Mouse (Mus musculus) liver (tissue): ENCODE measurements around the gene Zfp972.
"Not testable (repeated sequence)": the region's sequence is repeated elsewhere in the genome, so short reads cannot be mapped to it uniquely, and the experiment has no call there.

ENCODE experiments used
- DNase-seq: peaks from one replicate; pipeline ENCODE4 v3.0.0-alpha.2; 2020; ENCODE audit warnings: mixed read lengths

Zfp972 gene

DNA sequence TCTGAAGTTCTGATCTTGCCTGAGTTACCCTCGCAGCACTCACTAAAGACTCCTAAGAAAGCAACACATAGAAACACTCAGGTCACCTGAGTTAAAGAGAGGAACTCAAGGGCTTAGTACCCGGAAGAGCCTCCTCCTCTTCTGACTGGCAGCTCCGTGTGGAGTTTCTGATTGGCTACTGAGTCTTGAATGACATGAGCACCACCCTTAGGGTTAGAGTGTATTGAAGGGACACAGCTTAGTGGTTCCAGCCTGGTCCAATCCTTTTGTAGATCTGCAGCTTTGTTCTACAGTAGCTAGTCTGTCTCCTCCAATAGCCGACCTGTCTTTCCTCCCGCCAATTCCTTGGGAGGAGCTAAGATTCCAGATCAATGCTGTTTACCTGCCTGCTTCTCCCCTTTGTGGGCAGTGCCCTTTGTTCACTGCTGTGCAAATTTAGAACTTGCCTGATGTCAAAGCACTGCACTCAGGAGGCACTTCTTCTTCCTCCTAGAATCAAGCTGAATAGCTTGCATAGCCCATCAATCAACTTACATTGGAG is at the start of gene Zfp972:
Zfp972 (minus strand) TSS at position 51 of the 541 bp plus-strand sequence.
- not testable (repeated sequence) for DNase-seq

DNA sequence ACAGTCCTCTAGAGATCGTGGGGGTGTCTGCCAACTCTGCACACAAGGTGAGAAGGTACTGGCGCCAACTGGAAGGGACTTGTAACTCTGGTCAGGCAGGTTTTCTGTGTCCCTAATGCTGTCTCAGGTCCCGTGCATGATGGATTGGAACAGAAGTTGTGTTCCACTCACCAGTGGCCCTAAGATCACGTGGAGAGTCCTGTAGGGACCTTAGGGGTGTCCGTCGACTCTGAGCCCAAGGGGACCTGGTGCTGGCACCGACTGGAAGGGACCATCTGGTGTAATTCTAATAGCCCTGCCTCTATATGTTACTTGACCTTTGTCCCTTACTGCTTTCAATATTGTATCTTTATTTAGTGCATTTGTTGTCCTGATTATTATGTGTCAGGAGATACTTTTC is 49.4 kb upstream of the Zfp972 start:
- DNase-seq, result not testable (repeated sequence)

DNA sequence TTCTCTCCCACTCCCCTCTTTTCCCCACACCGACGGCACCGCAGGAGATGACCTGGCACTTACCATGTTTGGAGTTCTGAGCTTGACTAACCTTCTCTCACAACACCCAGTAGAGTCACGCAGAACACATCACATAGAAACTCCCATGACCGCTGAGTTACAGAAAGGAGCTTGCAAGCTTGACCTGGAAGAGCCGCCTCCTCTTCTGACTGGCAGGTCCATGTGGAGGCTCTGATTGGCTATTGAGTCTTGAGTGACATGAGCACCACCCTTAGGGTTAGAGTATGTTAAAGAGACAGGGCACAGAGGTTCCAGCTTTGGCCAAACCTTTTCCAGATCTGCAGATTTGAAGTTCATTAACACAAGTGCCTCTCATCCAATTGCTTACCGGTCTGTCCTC is 31.7 kb upstream of the Zfp972 start, which contains the start of gene Gm14326:
Gm14326 (minus strand) TSS at position 153 of the 400 bp plus-strand sequence.
- peak; percentile 7 for DNase-seq

DNA sequence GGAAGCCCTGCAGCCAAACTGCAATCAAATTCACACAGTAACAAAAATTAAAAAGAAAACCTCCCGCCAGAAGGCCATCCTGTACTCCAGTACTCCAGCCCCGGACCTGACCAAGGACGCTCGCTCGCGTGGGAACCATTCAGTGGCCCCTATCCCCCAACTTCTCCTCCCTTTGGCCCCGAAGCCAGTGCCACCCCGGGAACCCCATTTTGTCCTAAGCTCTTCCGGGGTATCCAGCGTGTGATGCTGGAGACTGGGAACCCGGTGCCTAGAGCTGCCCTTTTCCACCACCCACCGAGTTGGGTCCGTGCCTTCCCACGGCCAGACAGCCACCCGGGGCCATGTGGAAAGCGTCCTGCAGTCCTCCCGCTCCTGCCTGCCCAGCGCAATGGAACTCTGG is 31.3 kb upstream of the Zfp972 start:
- DNase-seq, result peak; percentile 1

DNA sequence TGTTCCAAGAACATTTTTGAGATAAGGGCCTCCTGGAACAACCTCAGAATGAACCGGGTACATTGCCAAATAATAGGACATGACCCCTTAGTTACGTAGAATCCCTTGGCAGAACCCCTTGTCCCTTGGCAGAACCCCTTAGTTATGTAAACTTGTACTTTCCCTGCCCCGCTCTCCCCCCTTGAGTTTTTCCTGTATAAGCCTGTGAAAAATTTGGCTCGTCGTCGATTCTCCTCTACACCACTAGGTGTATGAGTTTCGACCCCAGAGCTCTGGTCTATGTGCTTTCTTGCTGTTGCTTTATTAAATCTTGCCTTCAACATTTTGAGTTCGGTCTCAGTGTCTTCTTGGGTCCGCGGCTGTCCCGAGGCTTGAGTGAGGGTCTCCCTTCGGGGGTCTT is 22.1 kb downstream of the Zfp972 start:
- DNase-seq, result not testable (repeated sequence)

DNA sequence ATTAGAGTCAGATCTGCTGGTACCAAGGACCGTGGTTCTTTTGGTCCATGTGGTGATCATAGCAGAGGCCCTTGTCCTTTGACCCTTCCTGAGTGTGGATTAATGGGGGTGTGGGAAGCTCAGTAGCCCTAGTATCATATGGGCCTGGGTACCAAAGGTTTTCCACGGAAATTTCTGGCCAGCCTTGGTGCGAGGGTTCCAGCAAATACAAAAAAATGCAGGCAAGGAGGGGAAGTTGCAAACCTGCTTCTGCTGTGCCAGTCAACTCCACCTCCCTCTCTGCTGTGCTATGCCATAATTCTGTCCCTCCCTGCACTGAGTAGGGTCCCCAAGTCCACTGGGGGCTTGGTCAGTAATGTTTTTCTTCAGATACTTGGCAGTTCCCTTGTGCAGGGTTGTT is 27.2 kb downstream of the Zfp972 start:
- DNase-seq, result not testable (repeated sequence)

DNA sequence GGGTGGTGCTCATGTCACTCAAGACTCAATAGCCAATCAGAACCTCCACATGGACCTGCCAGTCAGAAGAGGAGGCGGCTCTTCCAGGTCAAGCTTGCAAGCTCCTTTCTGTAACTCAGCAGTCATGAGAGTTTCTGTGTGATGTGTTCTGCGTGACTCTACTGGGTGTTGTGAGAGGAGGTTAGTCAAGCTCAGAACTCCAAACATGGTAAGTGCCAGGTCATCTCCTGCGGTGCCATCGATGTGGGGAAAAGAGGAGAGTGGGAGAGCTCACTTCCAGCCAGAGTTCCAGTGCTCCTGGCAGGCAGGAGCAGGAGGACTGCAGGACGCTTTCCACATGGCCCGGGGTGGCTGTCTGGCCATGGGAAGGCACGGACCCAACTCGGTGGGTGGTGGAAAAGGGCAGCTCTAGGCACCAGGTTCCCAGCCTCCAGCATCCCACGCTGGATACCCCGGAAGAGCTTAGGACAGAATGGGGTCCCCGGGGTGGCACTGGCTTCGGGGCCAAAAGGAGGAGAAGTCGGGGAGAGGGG is 28.3 kb downstream of the Zfp972 start, which contains the start of gene Gm14327:
Gm14327 (plus strand) TSS at position 51 of the 533 bp plus-strand sequence.
- DNase-seq, result not testable (repeated sequence)

DNA sequence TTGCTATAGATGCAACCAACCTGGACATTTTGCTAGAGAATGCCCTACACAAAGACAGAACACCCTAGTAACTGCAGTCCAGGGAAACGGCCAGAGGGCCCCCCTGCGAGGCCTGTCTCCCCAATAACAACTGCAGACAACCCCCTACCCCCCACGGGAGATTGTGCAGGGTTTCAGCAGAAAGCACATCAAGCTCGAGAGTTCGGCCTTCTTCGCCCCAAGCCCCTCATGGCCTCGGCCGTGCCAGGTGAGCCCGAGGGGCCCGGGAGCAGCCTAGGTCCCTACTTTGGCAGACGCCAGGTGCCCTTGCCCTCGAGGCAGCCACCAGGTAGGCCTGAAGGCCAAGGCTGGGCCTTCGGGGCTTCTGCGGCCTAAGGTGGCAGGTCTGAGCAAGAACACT is 37.7 kb downstream of the Zfp972 start:
- DNase-seq, result peak; percentile 1

DNA sequence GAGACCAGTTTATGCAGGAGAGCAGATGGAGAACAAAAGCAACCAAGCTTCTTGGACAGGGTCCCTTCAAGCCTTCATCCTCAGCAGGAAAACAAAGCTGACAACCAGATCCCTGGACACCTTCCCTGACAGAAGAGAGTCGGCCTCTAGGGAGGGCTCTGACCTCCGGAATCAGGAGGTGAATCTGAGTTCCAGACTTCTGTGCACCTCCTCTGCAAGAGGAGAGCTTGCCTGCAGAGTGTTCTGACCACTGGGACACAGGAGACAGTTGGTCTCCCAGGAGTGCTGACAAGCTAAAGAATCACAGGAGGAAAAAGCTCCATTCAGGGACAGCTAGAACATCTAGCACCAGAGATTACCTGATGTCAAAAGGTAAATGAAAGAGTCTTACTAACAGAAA is 63.2 kb downstream of the Zfp972 start:
- DNase-seq, result not testable (repeated sequence)
